ENCODE assay signal across 21 mouse cellular contexts in genomic region chr6:92030646-92031045, GRCm38 (mm10). TPM values are rescaled to one million over a fixed set of nuclear protein-coding genes. Genes with fewer than 3 reads are reported as not detected.
A peak's percentile ranks its signal among the peaks of the same experiment; 100 is the strongest.
DNase-seq lines count a peak whose midpoint lies in the region; ATAC-seq and TF ChIP-seq lines count a peak whose summit lies in the region.
"Had no signal": no experiment of that assay in that cellular context is flagged by ENCODE, and none has a peak within 500 bp of the region (broad histone marks: within the 10 kb centered on the region; RNA-seq: fewer than 3 reads in every experiment).

No protein-coding gene starts in this region.

- H3K9me3 ChIP-seq in intestine, embryonic 16.5 days (ENCODE audit: control insufficient read depth, low read length) = no peaks in the 10 kb centered on the region
- no peaks in the 10 kb centered on the region for H3K9me3 ChIP-seq in intestine, embryonic 15.5 days
- no peaks in the 10 kb centered on the region for H3K9me3 ChIP-seq in liver, embryonic 11.5 days (ENCODE audit: control insufficient read depth, low read length)
- H3K9me3 ChIP-seq in liver, postnatal 0 days (ENCODE audit: low read length) = no peaks in the 10 kb centered on the region
- H3K9me3 ChIP-seq: forebrain, embryonic 15.5 days; limb, embryonic 13.5 days; midbrain, embryonic 15.5 days had no signal

- no peak overlapping the region for H3K4me2 ChIP-seq in intestine, embryonic 16.5 days (ENCODE audit: low read depth, low read length)
- no peak overlapping the region for H3K4me2 ChIP-seq in intestine, embryonic 15.5 days (replicated peaks)
- no peak overlapping the region for H3K4me2 ChIP-seq in liver, embryonic 11.5 days
- no peak overlapping the region for H3K4me2 ChIP-seq in liver, postnatal 0 days (ENCODE audit: low read depth, low read length)
- H3K4me2 ChIP-seq: forebrain, embryonic 15.5 days; limb, embryonic 13.5 days; midbrain, embryonic 15.5 days had no signal

- H3K4me1 ChIP-seq in intestine, embryonic 16.5 days (ENCODE audit: control insufficient read depth, insufficient read depth, low read length) = peaks cover 10% of the 10 kb centered on the region
- peaks cover 9% of the 10 kb centered on the region for H3K4me1 ChIP-seq in intestine, embryonic 15.5 days (replicated peaks)
- H3K4me1 ChIP-seq in liver, embryonic 11.5 days (replicated peaks; ENCODE audit: control insufficient read depth, insufficient read depth, low read length) = no peaks in the 10 kb centered on the region; the same call in 1 of the 2 replicates
- no peaks in the 10 kb centered on the region for H3K4me1 ChIP-seq in liver, postnatal 0 days (ENCODE audit: insufficient read depth)
- H3K4me1 ChIP-seq: forebrain, embryonic 15.5 days; midbrain, embryonic 15.5 days had no signal

- WGBS in intestine, embryonic 16.5 days = 69% methylated on average over 8 of the region's 8 CpGs
- WGBS in intestine, embryonic 15.5 days = 73% methylated on average over 8 of the region's 8 CpGs
- WGBS in liver, embryonic 11.5 days = 60% methylated on average over 8 of the region's 8 CpGs
- WGBS in liver, postnatal 0 days (ENCODE audit: insufficient replicate concordance) = 61% methylated on average over 8 of the region's 8 CpGs

- ATAC-seq in intestine, embryonic 16.5 days = peak; percentile 54; the same call in 1 of the 2 replicates
- no peak for ATAC-seq in intestine, embryonic 15.5 days
- 0 out of 2 replicates have a peak, but pooled peaks have one; percentile 15 for ATAC-seq in liver, embryonic 11.5 days (replicated peaks; ENCODE audit: low FRiP score)
- 0 out of 2 replicates have a peak, but pooled peaks have one; percentile 15 for ATAC-seq in liver, postnatal 0 days
- ATAC-seq: forebrain, embryonic 15.5 days; midbrain, embryonic 15.5 days had no signal

- TF ChIP-seq EP300 in liver, postnatal 0 days (IDR thresholded peaks at IDR 0.05; ENCODE audit: low read depth) = no peak

- no peak for TF ChIP-seq CTCF in liver, postnatal 0 days (IDR thresholded peaks at IDR 0.05; ENCODE audit: low read depth)

- H3K36me3 ChIP-seq in intestine, embryonic 16.5 days (ENCODE audit: control insufficient read depth, insufficient read depth, low read length) = no peaks in the 10 kb centered on the region
- H3K36me3 ChIP-seq in intestine, embryonic 15.5 days = no peaks in the 10 kb centered on the region
- no peaks in the 10 kb centered on the region for H3K36me3 ChIP-seq in liver, embryonic 11.5 days (ENCODE audit: control insufficient read depth, insufficient read depth, low read length)
- no peaks in the 10 kb centered on the region for H3K36me3 ChIP-seq in liver, postnatal 0 days (replicated peaks; ENCODE audit: insufficient read depth, low read length)
- H3K36me3 ChIP-seq: forebrain, embryonic 15.5 days; limb, embryonic 13.5 days; midbrain, embryonic 15.5 days had no signal

- no peak overlapping the region for H3K9ac ChIP-seq in intestine, embryonic 16.5 days (ENCODE audit: low read depth, low read length)
- H3K9ac ChIP-seq in intestine, embryonic 15.5 days = no peak overlapping the region
- H3K9ac ChIP-seq in liver, embryonic 11.5 days (ENCODE audit: low read depth, low read length) = no peak overlapping the region
- no peak overlapping the region for H3K9ac ChIP-seq in liver, postnatal 0 days (replicated peaks)
- H3K9ac ChIP-seq: forebrain, embryonic 15.5 days; limb, embryonic 13.5 days; midbrain, embryonic 15.5 days had no signal

- H3K27me3 ChIP-seq in intestine, embryonic 16.5 days (replicated peaks; ENCODE audit: control insufficient read depth, insufficient read depth, low read length) = no peaks in the 10 kb centered on the region
- H3K27me3 ChIP-seq in intestine, embryonic 15.5 days (replicated peaks) = no peaks in the 10 kb centered on the region
- H3K27me3 ChIP-seq in liver, embryonic 11.5 days (replicated peaks; ENCODE audit: control insufficient read depth, insufficient read depth, low read length) = no peaks in the 10 kb centered on the region
- no peaks in the 10 kb centered on the region for H3K27me3 ChIP-seq in liver, postnatal 0 days (ENCODE audit: insufficient read depth, low read length)
- H3K27me3 ChIP-seq: forebrain, embryonic 15.5 days; limb, embryonic 13.5 days; midbrain, embryonic 15.5 days had no signal

- H3K4me3 ChIP-seq in intestine, embryonic 16.5 days (ENCODE audit: low read length) = no peak overlapping the region
- no peak overlapping the region for H3K4me3 ChIP-seq in intestine, embryonic 15.5 days (replicated peaks)
- H3K4me3 ChIP-seq in liver, embryonic 11.5 days (ENCODE audit: low read depth, low read length) = no peak overlapping the region
- no peak overlapping the region for H3K4me3 ChIP-seq in liver, postnatal 0 days (ENCODE audit: low read depth, low read length)
- H3K4me3 ChIP-seq: forebrain, embryonic 15.5 days; limb, embryonic 13.5 days; megakaryocyte, embryonic 14.5 days; midbrain, embryonic 15.5 days; myocyte had no signal

- no peak overlapping the region for H3K27ac ChIP-seq in intestine, embryonic 16.5 days (ENCODE audit: low read length)
- H3K27ac ChIP-seq in intestine, embryonic 15.5 days = no peak overlapping the region
- no peak overlapping the region for H3K27ac ChIP-seq in liver, embryonic 11.5 days (ENCODE audit: low read depth, low read length)
- no peak overlapping the region for H3K27ac ChIP-seq in liver, postnatal 0 days (ENCODE audit: low read depth)
- H3K27ac ChIP-seq: forebrain, embryonic 15.5 days; limb, embryonic 13.5 days; midbrain, embryonic 15.5 days had no signal

- no peak for DNase-seq in liver, embryonic 11.5 days (ENCODE audit: low spot score)
- no peak for DNase-seq in liver
- no peak for DNase-seq in liver, postnatal 0 days
- DNase-seq in retina, embryonic 14.5 days (ENCODE audit: low spot score) = no peak
- no peak for DNase-seq in cerebellum, postnatal 36 days
- DNase-seq: cerebellum, adult 11-12 months; cerebellum, postnatal 14 days; embryo, embryonic 11 days; gastrocnemius, postnatal 25 days; layer of hippocampus, postnatal 36 days; right cerebral cortex, postnatal 14 days; thymus, adult 18-20 months; thymus, postnatal 4 days had no signal

RNA-seq across cellular contexts. Expression of gene Fgd5, which starts 52.0 kb away (rescaled TPM):
- 6.0 and 6.5 TPM in 2 replicates for polyA plus RNA-seq in intestine, embryonic 16.5 days (2015; fragmentation: Nextera tagmentation; extraction: Ambion mirVana)
- polyA plus RNA-seq in intestine, embryonic 15.5 days (2015; fragmentation: Nextera tagmentation; extraction: Ambion mirVana) = 6.7 and 7.0 TPM in 2 replicates
- polyA plus RNA-seq in liver, embryonic 11.5 days (2014; fragmentation: Nextera tagmentation; extraction: Ambion mirVana) = 8.0 and 8.3 TPM in 2 replicates
- polyA plus RNA-seq in liver, postnatal 0 days (2015; fragmentation: Nextera tagmentation; extraction: Ambion mirVana) = 2.0 and 2.3 TPM in 2 replicates
- polyA plus RNA-seq: C2C12, myocyte had no signal
